Mouse (Mus musculus): ENCODE measurements at regions not wholly inside any gene's neighbourhood (a gene's known extent, or its start where the extent isn't known, plus 50 kb on each side); places are given as distances from the start of the nearest gene placed in this dataset.

DNA sequence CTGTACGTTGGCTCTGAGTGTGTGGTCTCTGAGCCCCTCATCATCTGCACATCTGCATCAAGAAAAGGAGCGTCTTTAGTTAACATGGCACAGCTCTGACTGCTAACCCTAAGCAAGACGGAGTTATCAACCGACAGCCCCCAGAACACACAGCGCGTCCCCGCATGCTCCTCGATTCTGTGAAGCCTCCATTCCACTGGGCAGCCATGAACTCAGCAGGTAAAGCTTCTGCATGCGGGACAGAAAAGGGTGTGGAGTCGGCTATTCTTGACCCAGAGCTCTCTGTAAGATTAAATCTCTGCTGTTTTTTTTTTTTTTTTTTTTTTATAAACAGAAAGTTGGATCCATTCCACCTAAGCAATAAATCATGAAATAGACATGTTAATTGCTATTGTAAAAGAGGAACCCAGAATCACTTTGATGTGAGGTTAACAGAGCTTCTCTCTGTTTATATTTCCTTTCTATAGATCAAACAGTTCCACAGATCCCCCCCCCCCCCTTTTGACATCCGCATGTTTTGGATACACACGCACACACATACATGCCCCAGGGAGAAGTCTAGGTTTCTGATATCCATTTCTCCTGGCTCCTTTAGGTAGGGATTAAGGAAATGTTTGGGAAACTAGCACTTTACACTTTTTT lies 328.9 kb downstream of the Mex3b start:
- no peak for DNase-seq

DNA sequence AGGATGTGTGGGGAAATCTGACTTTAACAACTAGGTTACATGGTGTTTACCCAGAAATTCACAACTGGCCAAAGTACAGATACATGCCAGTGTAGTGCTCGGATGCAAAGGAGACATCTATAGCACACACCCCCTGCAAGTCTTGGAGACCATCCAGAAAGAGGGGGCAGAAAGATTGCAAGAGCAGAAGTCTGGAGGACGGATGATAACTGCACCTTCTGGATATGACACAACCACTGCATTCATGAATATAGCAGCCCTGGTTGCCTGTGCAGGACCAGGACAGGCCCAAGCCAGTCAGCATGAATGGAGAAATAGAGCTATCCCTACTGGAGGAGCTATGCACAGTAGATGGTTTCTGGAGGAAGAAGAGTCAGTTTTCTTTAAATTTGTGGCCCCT lies 330.4 kb downstream of the Mex3b start:
- no peak for DNase-seq

DNA sequence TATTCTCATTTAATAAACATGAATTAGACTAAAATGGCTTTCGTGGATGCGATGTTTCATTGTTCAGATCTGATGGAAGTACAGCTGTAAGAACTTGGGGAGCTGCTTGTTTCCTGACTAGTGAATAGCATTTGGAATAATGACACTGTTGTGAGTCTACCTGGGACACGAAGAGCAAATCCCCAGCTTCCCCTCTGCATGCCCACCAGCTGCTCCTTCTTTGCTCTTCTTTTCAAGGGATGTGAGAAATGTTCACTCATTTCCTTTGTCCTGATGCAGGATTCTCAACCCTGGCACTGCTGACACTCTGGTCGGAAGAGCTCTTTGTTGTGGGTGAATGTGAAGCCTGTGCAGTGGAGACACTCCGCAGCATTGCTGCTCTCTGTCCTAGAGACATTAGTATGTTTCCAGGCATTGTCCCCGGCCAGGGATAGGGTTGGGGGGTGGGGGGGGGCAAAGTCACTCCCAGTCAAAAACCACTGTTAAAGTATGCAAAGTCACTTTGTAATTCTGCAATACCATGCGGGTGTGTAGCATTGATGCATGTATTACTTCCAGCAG lies 334.1 kb downstream of the Mex3b start:
- no peak for DNase-seq

DNA sequence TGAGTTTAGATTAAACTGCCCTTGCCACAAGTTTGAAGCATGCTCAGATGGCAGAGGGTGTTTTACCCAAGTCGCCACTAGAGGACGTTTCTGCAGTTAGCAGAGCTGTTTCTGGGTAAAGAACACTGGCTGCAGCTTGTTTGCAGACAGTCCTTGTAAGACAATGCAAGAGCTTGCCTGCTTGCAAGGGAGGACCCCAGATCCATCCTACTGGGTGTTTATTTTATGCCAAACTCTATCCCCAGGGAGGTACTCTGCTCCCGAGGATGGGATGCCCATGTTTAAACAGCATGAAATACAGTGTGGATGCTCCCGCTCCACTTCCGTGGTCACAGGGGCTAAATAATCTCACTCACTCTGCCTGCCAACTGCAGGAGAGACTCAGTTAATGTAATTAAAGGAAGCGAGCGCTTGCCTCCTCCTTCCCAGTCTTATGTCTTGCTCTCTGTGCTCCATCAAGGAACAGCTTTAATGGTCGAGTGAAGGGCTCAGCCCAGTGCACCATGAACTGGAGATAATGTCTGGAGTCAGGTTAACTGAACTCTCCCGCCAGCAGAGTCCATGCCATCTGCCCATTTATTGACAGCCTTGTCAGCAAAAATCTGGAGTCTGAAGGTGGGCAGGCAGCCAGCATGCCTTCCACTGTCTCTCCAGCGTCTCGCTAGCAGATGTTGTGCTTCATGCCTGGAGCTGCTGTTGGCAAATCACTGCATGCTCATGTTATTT lies 334.8 kb downstream of the Mex3b start:
- peak; percentile 58 for DNase-seq

DNA sequence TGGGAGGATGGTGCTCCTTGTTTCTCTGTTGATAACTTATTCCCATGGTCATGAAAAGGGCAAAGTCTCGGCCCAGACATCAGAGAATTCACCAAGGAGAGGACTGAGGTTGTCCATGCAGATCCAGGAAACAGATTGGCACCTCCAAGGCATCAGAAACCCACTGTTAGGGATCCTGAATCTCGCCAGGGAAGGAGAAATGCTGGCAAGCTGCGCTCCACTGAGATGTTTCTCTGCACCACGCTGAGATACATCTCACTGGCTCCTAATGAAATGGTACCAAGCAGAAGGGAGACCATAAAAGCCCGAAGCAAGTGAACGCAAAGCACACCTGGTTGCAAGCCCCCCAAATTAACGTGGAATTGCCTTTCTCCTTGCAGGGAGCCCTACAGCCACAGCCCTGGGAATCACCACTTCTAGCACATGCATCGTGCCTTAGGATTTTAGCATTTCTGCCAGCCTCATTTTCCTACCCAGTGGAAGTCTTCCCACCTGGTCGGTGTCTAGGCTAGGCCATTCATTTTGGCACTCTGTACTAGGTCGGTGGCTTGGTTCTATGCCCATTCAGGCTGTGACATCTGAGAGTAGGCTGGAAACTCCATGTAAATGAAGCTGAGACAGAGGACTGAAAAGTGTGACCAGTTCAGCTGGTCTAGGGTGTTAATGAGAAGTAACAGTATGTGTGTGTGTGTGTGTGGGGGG lies 336.3 kb downstream of the Mex3b start:
- no peak for DNase-seq

DNA sequence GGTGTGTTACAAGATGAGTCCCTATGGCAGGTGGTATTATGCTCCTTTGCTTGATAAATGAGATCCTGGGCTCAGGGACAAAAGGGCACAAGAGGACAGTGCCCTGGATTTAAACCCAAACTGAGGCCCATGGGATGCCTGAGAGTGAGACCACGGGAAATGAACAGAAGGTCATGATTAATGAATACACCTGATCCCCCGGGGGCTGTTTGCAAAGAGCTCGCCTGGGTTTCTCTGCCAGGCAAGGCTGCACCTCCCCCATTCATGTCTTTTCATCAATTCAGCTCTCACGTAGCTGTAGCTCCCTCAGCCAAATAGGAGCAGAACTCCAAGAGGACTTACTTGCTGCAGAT lies 336.9 kb downstream of the Mex3b start:
- no peak for DNase-seq

DNA sequence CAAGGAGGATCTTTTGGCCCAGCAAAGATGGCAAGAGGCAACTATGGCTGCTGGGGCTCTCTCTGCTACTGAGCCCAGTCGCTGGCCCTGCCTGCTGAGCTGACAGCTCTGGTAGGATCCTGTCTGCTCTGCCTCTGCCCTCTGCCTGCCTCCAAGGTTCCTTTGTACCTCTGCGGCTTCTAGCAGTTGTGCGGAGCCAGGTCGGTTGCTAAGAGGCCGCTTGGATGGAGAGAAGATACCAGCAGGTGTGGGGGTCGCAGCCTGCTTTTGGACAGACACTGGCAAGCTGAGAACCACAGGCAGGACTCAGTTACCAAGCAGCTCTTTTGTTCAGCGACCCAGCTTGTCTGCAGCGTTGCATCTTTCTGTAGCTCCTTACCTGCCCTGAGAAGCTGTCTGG lies 337.6 kb downstream of the Mex3b start:
- DNase-seq = no peak

DNA sequence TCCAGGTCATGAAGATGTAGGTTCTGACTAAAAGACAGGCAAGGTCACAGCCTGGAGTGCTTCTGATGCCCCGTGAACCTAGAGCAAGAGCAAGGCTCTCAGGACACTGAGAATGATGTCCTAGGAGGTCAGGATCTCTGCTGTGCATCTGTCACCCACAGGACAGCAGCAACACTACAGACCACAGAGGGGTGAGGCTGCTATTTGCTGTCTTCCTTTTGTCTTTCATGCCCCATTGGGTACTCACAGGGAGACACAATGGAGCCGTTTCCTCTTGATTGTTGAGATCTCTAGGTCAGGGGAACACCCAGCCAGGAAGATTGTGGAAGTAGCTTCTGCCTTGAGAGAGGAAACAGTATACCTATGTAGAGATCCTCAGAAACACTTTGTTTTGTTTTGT lies 339.9 kb downstream of the Mex3b start:
- DNase-seq = no peak

DNA sequence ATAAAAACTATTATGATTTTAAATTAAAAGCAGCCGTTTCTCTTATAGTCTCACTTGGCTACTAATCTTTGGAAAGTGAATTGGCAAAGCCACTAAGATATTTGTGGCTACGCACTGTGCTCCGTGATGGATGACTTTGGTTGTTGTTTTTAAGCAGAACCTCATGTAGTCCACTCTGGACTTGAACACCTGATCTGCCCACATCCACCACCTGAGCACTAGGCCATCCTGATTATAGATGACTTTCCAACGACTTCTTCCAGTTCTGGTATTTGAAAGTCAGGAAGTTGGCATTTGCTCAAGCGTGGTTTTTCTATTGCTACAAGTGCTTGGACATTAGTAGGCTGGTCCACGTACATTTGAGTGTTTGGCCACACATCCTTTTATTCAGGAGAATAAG lies 344.5 kb downstream of the Mex3b start:
- no peak for DNase-seq

DNA sequence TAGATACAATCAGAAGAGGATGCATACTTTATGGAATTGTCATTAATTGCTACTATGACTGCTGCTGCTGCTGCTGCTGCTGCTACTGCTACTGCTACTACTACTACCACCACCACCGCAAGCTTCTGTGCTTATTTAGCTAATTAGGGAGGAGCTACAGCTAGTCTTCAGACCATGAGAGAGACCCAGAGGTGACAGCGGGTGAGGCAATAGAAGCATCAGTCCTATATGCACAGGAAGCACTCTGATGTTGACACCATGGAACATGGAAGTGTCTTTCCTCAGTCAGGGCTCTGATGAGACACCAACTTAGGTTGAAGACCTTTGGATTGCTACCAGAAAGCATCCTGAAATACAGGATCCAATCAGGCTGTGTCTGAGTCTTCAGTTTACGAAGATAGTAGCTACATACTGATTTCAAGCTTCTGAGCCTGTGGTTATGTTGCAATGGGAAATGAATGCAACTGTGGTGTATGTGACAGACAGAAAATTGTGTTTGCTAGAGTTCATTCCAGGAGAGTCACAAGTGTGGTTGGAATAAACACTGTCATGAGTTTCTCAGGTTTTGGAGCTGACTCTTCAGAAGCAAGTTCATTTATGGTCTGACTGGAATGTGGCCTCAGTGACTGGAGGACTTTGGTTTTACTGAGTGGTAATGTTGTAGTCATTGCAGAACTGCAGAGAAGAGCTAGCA lies 355.0 kb downstream of the Mex3b start:
- no peak for DNase-seq

DNA sequence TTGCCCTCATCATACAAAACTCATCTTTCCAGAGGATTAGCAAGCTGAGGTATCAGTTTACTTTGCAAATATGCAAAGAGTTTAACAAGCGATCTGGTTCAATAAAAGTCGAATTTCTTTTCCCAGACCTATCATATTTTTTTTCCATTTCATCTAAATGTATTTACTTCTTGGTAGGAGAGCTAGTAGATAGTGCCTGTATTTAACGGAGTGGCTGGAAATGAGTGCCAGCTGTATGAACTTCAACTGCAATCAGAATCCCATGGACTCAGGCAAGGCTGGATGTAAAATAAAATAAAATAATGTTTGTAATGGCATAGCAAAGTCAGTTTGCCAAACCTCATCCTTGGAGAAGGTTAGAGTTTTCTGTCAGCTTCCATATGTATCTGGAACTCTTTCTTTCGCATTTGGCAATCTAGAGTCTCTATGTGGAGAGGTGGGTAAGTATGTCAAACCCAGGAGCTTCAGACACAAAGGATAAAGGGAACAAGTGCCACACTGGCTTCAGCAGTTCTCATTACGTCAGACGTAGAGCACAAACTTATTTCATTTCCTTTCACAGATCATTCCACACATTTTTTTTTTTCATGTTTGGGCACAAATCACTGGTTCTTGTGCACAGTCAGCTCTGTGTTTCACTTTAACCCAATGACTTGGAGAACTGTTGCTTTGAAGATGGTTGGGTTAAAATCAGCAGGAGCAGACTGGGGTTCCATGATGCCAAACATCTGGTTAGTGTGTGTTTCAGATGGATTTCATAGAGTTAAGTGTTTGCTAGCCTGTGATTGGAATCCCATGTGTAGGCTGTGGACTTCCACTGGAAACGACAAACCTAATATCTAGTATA lies 357.2 kb upstream of the Tmc3 start:
- DNase-seq = no peak

DNA sequence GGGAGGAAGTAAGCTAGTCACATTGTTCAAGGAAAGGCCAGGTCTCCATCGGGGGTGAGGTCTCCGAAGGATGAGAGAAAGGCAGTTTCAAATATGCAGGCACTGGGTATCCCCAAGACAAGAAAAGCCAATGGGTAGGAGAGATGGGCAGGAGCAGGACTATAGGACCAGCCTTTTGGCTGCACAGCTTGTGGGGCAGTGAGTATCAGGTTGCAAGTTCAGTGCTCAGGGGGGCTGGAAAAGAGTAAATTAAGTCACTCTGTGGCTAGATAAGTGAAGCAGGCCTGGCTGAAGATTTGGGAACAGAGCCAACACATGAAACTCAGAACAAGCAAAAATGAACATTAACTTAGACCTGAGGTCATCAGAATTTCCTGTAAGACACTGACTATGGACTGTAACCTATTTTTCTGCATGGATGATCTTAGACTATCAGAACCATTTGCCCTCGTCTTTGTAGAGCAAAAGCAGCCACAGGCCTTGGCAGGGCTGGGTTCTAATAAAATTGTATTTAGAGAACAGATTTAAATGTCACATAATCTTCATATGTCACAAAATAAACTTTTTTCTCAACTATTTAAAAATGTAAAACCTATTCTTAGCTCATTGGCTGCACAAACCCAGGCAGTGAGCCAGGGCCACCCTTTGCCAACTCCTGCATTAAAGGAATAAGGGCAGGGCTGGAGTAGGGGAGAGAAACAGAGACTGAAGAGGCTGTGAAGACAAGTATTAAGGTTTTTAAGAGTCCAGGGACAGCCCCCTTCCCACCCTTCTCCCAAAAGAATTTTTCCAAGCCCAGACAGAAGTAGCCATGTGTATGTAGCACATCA lies 354.0 kb upstream of the Tmc3 start:
- DNase-seq = peak; percentile 18

DNA sequence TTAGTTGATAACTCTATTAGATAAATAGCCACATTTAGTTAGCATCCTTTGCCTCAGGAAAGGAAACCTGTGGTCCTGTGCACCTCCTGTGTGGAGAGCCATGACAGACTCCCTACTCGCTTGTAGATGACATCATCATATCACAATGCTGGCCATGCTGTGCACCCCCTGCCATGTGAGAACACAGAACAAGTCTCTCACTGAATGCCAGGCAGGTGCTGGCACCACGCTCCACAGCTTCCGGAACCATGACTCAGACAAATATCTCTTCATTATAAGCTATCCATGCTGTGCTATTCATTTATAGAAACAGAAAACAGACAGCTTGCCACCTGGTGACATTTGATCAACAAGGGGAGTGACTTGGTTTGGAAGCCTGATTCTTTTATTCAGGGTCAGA lies 349.1 kb upstream of the Tmc3 start:
- DNase-seq = no peak

DNA sequence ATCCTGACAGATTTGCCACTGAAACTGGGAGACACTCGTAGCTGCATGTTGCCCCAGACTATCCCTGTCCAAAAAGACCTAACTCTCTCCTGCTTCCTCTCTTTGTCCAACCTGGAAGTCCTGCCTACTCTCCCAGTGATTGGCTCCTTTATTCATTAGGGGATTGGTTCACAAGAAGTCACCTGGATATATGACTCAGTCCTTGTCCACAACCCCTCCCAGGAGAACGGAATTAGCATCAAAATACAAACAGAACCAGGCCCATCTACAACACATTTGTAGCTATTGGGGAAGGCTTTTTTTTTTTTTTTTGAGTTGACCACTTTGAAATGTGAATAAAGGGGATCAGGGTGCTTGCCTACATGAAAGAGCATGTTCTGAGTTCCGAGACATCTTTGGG lies 347.4 kb upstream of the Tmc3 start:
- DNase-seq = no peak

DNA sequence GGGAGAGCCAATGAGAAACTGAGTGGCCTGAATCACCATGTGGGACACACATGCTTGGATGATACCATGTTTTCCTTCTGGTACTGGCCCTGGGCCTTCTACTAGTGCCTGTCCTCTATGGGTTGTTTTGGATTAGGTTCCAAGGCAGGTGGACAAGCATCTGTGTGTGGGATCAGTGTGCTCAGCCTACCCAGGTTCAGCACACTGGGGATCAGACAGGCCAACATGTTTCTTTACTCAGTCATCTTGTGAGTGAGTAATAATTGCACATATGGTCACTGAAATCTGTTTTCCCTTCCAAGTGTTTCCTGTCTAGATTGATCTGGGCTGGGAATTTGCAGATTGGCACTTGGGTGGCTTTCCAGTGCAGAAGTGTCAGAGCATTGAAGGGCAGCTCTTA lies 346.6 kb upstream of the Tmc3 start:
- DNase-seq = no peak

DNA sequence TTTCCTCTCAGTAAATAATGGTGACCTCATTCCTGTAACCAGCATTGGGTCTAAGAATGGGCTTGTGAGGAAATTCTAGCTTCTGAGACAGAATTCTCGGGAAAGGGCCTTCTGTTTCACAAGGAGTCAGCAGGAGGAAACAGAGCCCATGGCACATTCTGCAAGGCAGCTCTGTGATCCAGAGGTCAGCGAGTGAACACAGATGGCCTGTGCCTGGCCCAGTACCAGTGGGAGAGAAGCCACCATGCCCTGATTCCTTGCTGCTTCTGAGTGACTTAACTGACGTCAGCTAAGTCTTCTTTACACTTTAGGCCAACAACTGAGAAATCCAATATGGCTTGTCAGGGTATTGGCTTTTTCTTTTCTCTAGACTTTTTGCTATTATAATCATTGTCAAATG lies 342.5 kb upstream of the Tmc3 start:
- DNase-seq = no peak

DNA sequence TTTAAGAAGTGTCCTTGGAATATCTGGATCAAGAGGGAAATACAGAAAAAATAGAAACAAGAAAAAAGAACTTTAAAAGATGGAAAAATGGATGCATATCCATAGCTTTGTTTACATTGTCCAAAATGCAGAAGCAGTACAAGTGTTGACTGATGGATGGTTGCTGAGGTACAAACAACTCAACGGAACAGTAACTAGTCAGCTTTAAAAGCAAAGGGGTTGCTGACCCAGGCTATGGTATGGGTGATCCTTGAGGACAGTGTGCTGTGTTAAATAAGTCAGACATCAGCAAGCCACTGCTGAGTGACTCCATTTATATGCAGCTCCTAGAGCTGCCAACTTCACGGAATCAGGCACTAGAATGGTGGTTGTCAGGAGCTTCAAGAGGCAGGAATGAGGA lies 338.9 kb upstream of the Tmc3 start:
- DNase-seq = no peak

DNA sequence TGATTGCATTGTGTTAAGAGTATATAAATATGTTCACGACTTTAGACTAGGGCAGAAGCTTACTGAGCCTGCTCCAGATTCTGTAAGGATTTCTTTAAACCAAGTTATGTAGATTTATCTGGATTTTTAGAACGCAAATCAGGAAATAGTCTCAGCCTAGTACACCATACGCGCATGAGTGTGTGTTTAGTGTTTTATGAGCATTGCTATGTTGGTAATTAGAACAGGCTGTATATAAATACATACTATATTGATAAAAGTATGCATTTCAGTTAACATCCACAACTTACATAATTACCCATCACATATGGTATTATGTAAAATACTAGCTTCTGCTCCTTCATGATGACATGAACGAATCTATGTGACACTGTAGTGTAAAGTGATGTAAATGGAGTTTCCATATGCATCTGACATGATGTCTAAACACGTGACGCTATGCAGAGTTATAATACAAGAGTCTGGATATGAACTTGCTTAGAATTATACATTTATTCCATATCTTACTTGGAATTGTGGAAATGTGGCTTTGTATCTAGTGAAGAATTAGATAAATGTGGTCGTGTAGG lies 332.6 kb upstream of the Tmc3 start:
- no peak for DNase-seq

DNA sequence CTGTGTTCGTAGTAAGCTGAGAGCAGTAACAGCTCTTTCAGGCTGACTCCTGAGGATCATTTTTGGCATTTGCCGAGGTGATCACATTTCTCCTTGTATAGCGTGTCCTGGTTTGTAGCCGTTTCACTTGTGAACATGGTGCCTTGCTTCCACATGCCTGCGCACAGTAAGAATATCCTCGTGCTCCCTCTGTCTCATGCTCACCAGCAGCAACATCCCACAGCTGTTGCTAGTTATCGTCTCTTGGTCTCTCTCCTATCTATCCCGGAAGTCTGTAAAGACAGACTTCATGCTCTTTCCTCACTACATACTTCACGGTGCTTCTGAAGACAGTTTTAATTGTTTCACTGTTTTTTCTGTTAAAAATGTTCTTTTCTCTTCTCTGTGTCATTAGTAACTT lies 331.7 kb upstream of the Tmc3 start:
- DNase-seq = no peak

DNA sequence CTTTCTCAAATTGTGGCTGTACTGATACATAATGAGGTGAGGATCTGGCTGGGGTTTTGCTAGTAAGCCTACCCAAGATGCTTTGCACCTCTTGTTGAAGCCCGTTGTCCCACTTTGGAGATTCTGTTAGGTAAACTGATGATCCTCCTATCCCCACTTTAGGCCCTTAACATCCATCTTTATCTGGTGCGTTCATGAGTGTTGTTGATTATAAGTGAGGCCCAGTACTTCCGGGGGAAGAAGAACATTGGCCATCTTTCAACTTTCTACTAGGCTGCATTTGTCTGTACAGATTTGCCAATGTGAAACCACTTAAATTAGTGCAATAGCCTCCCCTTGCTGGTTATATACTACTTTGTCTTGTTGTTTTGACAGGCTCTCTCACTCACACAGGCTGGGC lies 331.3 kb upstream of the Tmc3 start:
- DNase-seq = no peak

DNA sequence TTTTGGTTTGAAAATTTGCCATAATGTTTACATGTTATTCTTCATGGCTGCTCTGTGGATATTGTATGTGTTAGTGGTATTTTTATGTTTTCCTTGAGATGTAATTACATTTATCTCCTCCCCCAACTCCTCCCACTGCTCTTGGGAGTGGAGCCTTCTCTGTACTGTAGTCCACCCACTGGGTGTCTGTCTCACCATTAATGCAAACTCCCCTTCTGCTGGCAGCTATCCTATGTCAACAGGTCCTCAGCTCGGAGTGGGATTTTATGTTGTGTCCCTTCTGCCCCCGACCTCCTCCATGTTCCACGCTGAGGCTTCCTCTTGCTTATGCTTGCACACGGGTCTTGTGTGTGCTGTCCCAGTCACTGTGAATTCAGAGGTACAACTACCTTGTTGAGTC lies 330.3 kb upstream of the Tmc3 start:
- no peak for DNase-seq
